Mouse (Mus musculus) CD4-positive, CD25-positive, alpha-beta regulatory T cell, adult 4 months (primary cell): Measurements from ENCODE around the gene Ccdc186. TPM values are rescaled to one million over a fixed set of nuclear protein-coding genes. Genes with fewer than 3 reads are reported as not detected.
A peak's percentile ranks its signal among the peaks of the same experiment; 100 is the strongest.

Source experiments
- ATAC-seq: one replicate; pipeline ENCODE4 v1.8.0; 2017
- polyA plus RNA-seq, 2 experiments: library from polyadenylated mRNA; unstranded; fragments of 100-300 nt; shearing (Covaris generic); gene quantifications; one replicate each; pipeline ENCODE4 v1.2.1; 2017

Gene Ccdc186
- polyA plus RNA-seq, result 10 to 100 TPM; 11.1 to 13.1 TPM

DNA sequence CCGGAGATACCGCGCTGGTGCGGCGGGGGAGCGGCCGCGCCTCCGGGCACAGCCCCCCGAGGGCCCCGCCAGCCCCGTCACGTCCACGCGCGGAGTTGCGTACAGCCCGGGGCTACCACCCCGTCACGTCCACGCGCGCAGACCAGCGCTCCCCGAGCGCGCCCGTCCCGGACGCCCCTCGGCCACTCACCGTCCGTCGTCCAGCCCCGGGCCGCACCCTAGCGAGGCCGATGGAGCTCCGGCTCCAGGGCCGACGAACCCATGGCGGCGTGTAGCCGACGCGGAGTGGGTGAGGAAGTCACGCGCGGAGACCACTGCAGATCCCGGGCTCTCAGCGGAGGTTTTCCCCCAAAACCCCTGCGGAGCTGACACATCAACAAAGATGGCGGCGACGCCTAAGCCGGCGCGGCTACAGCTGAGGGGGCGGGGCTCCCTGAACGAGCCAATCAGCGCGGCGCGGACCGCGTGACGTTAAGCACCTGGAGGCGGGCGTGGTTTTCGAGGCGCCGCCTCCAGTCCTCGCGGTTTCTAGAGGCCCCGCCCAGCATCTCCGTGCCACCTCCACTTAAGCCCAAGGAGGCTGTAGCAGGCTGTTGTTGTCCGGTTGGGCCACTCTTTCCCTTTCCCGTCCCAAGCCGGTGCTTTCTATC is at the start of gene Ccdc186:
Ccdc186 (minus strand) TSS at position 393 of the 650 bp plus-strand sequence.
- peak; percentile 97 for ATAC-seq

DNA sequence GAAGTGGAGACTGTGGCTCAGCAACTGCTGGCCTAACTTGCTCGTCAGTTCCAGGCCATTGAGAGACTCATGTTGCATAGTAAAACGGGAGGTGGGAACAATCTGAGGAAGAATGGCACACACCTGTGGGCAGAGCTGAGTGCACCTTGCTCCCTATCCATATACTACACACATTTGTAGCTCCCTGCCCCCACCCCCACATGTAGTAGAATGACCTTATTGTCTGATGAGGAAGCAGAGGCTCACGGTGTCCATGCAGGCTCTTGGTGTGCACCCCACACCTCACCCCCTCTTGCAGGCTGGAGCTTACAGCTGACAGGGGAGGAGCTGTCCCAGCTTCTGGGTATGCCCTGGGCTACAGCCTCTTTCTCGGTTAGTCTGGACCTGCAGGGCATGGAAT is 45.7 kb upstream of the Ccdc186 start:
- ATAC-seq, result no peak

DNA sequence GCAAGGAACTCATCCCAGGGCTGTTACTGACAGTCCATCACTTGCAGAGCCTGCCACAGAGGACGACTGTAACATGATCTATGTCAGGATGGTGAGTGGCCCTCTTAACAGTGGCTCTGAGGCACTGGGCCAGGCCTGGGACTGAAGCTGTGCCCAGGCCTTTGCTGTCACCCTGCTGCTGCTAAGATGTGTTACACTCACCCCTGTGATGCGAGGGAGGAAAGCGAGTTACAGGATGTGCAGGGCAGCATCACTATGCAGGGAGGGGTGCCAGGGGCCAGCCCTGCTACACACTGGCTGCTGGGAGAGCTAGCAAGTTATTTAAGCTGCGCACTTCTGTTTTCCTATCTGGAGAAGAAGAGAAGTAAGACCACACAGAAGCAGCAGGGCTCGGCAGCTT is 34.5 kb upstream of the Ccdc186 start:
- no peak for ATAC-seq

GRCm38 (mm10) chr19:56852590-56852989 is 30.6 kb upstream of the Ccdc186 start:
- ATAC-seq, result no peak

DNA sequence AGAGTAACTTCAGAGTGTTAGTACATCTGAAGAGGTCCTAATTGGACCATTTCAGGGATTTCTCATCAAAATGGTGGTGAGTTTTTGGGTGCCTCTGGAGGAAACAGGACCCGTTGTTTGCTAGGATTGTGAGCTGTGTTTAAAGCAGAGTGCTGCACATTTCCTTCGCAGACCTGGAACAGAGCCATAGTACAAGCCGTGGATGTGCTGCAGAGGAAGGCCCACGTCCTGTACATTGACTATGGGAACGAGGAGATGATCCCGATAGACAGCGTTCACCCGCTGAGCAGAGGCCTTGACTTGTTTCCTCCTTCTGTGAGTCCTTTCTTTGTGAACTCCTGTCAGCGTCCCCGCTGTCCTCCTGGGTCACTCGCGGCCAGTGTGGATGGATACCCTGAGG is 21.0 kb upstream of the Ccdc186 start:
- no peak for ATAC-seq

DNA sequence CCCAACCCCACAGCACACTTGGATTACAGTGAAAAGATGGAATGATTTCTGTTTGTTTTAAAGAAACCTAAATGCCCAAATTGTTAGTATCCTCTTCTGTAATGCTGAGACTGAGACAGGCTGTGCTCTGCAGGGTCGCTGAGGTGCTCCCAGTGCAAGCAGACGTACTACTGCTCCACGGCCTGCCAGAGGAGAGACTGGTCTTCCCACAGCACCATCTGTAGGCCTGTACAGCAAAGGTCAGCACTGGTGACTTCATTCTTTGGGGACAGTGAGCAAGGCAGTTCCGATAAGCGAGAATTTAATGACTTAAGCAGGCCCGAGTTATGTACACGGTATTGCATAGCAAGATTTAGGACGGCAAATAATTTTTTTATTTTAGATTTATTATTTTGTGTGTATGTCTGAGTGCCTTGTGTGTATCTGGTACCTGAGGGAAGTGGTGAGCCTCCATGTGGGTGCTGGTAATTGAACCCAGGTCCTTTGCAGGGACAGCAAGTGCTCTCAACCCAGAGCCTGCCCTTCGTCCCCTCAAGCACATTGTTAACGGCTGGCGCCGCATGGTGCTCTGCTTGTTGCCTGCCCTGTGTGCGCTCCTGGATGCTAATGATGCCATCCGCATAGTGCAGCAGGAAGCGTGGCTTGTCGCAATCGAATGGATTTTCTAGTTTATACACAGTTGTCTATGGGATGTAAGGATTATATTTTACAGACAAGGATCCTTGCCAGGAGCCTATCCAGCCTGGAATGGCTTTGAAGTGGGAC is 17.1 kb upstream of the Ccdc186 start:
- ATAC-seq, result no peak

GRCm38 (mm10) chr19:56835340-56835739 is 13.3 kb upstream of the Ccdc186 start:
- no peak for ATAC-seq

- ATAC-seq, result no peak
Measured at GRCm38 (mm10) chr19:56830163-56830562, 8.2 kb upstream of the Ccdc186 start.

DNA sequence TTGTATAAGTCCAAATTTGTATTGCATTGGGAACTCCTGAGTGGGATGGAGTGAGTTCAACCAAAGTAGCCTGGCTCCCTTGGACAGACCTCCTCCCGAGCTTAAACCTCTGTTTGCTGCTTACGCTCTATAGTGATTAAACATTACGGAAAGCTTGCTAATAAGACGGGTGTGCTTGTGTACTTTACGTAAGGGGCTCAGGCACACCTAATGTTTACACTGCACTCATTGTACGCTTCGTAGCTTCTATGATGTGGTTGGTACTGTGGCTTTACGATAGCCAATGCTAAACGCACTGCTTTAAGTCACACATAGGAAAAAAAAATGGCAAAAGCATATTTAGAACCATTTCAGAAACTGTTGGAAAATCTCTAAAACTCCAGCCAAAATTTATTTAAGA is 7.3 kb upstream of the Ccdc186 start:
- ATAC-seq, result no peak

DNA sequence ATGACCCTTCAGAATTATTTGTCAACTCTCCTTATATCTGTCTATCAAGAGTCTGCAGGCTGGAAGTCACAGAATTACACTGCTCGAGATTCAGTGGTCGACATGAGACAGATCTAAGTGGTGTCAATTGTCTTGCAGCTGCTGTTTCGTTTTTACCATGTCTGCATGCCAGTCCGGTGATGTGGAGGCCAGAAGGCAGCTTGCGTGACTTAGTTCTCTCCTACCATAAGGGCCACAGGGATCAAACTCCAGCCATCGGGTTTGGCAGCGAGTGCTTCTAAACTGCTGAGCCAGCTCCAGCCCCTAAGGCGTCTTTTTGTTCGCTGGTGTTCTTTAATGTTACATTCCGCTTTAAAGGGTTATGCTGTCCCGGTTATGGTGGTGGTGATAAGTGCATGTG is 6.3 kb upstream of the Ccdc186 start:
- ATAC-seq, result no peak

DNA sequence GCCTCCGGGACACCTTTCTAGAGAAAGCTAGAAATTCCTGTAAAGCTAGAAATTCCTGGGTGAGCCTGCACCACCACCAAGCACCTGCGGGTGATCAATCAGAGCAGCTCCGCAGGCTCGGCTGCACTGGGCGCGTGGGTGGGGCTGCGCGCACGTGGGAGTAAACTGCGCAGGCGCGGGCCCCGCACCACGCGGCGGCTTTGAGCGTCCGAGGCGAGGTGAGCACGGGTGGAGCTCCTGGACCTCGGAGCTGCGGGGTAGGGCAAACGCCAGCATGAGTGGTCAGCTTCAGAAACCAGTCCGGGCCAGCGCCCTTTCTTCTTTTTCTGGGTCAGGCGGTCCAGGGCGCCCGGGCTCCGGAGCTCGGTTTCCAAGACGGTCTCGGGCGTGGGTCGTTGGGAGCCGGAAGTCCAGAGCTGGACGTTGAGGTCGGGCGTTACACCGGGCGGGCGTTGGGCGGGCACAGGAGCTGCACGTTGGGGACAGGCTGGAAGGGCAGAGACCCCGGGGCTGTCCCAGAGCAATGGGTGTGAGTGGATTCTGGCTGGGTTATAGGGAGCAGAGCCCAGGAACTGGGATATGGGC is 4.1 kb upstream of the Ccdc186 start, which contains the start of gene Tdrd1:
Tdrd1 (plus strand) TSS at position 163 of the 585 bp plus-strand sequence.
- no peak for ATAC-seq

DNA sequence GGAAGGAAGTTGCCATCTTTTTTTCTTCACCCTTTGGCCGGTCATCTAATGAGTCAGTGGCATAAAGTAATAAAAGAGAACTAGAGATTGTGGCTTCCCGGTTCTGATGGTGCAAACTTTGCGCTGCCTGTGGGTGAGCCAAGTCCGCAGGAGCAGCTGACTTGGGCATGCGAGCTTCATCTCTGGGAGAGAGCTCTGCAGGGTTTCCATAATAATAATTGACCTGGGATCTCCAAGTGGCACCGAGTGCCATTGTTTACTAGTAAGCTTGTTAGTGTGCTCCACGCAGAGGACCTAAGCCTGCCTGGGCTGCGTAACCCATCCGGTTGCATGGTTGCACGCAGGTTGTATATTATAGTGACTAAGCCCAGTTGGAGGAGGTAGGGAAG is 452 bp upstream of the Ccdc186 start:
- ATAC-seq, result peak; percentile 38

GRCm38 (mm10) chr19:56821040-56821797 is 771 bp downstream of the Ccdc186 start:
- ATAC-seq, result peak; percentile 26

DNA sequence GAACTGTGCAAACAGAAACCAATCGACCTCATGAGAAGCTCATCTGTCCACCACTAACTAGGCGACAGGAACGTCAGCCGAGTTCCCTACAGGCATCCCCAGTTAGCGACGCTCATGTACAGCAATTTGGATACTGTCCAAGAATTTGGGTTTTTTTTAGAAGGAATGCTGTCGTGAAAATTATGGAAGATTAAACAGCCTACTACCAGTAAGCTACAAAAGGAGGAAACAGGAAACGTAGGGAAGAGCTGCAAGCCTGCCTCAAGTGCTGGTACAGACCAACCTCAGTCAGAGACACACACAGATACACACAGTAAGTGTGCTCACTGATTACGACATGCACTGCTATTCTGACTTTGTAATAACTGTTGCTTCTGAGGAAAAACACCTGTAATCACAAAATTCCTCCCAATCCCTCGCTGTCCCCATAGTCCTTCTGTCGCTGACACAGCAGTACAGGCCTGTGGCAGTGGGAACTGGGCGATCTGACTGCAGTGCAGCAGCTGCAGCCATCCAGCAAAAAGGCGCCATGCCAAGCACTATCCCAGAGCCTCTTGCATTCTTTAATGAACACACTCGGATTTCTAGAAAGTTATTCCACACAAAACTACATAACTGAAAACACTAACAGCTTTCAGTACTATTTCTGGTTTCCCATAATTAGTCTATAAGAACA is 4.0 kb downstream of the Ccdc186 start:
- no peak for ATAC-seq

DNA sequence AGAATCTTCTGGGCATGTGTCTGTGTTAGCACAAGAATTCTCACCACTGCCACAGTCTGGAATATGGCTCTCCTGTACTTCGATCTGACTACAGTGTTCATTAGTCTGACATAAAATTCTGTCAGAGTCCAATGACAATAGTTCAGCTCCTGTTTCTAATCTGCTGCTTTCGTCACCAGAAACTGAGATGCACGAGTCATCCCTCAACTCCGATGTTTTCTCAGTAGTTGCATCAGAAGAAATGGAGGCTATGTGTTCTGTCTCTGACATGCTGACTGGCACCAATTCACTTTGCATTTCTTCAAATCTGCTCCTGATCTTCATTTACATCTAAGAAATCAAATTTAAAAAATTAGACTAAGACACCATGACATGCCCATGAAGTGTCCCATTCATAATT is 8.6 kb downstream of the Ccdc186 start:
- ATAC-seq, result no peak

DNA sequence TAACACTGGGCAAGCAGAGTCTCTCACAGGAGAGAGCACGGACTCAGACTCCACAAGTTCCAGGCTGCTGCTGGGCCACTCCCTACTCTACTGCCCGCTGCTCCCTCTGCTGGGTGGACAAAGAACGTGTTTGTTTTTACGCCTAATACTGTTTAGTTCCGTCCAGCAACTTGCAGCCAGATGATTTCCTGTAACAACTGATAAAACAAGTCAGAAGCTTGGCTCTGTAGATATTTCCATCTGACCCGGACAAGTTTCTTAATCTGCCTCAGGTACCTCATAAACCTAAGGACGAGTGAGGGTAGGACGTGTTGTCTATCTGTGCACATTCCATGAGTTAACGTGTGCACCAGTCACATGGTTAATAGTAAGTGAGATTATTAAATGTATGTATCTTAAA is 10.4 kb downstream of the Ccdc186 start:
- ATAC-seq, result no peak

DNA sequence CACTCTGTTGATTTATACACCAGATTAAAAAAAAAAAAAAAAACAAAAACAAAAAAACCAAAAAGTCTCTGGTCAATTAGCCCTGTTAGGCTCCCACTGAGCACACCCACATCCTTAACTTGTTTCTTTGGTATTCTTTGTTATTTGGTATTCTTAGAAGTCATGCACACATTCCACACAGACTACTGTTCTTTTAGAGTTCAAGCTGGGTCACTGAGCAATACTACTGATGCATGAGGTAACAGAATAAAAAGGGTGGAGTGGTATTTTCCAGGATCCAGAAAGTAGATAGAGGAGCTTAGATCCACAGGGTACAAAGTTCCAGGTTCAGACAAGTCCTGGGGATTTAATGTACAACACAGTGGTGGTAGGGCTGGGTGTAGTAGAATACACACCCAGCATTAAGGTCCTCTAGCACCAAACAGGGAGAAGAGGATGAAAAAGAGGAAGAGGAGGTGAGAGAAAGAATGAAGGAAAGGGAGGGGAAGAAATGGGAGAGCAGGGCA is 11.3 kb downstream of the Ccdc186 start:
- ATAC-seq, result no peak

GRCm38 (mm10) chr19:56808771-56809170 is 13.2 kb downstream of the Ccdc186 start:
- no peak for ATAC-seq

DNA sequence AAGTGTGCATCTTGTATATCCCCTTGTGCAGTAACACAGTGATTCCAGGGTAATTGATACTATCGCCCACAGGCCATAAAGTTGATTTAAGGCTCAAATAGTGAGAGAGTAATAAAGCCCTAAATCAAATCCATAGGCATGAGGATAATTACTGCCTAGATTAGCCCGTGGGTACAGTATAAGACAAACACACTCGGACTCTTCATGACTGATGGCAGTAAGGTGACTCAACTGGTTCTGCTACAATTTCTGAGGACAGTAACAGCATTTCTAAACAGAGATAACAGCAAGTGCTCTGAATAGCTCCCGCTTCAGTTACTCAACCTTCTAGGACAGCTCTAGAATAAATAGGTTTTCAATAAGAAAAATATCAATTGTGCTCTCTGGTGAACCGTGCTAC is 14.9 kb downstream of the Ccdc186 start:
- no peak for ATAC-seq

DNA sequence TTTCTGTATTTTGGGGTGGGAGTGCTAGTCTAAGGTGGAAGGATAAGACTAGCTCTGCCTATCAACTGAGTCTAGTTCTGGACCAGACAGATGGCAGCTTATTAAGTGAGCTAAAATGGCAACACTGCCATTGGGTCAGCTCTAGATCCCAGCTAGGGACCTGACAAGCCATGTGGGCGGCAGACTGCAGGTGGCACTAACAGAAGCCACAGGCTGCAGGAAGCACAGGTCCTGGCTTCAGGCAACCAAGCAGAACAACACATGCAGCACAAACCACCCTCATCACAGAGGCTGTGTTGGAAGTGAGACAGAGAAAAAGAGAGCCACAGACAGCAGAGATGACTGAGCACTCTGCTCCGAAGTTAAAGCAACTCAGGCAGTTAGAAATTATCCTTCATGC is 16.6 kb downstream of the Ccdc186 start:
- ATAC-seq, result no peak

- no peak for ATAC-seq
Measured at GRCm38 (mm10) chr19:56802352-56802746, 19.6 kb downstream of the Ccdc186 start.

DNA sequence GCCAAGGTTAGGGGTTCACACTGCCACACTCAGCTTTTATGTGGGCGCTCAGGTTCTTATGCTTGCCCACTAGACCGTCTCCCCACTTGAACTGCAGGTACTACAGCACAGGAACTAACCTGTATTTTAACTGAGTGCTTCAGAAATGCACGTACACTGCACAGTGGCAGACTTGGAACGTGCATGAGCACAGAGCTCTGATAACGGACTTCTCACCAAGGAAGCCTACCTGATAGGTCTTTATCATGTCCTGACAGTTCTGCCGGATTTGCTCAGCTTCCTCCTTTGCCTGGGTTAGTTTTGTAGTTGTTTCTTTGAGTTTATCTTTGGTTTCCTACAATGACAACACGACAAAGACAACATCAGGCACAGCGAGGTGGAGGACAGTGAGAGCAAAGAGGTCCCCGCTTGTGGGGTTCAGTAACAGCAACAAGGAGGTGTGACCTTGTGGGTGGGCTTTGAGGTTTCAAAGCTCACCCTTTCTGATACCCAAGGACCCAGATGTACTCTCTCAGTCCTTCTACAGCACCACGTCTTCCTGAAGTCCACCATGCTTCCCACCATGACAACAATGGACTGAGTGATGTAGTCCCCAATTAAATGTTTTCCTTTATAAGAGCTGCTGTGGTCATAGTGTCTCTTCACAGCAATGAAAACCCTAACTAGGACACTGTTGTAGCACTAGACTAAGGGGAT is 20.2 kb downstream of the Ccdc186 start:
- no peak for ATAC-seq
